Mouse (Mus musculus): Measurements from ENCODE around the gene Tmem131l.

The Tmem131l gene

DNA sequence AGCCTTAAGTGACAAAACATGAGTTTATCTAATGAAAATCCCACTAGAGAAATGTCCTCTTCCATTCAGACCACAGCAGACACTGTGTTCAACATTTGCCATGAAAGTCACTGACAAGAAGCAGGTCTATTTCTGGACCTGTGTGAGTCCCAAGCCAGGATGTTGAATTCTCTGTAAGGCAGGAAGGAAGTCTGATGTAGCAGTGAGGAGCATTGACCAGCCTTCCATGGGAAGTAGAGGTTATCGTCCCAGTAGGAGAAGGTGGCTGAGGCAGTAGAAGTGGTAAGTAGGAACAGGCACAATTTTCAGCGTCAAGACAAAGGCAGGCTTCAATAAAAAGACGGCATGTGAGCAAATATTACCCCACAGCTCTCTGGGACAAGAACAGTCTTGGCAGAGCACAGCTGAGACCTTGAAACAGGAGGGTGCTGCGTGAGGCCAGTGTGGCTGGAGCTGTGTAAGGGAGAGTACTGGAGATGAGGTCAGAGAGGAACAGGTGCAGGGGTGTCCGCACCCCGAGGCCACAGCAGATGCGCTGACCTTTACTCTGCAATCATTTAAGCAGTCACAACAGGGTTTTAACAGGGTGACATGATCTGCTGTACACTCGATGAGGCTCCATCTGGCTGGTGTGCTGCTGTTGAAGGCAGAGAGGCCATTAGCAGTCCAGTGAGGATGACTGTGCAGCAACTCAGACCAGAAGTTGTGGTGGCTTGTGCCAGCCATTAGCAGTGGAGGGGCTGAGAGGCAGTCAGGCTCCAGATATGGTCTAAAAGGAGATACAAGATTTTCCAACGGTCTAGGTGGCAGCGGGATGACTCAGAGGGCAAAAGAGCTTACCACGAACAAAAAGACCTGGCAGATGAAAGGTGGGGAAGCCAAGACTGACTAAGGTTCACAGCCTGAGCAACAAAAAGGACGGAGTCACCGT, 21.8 kb upstream of the Tmem131l start:
- TF ChIP-seq GATA4 (IDR thresholded peaks at IDR 0.05; ENCODE audit: insufficient replicate concordance, low read length): peak; percentile 91

GRCm38 (mm10) chr3:84060946-84061345, 21.0 kb upstream of the Tmem131l start:
- no peak for TF ChIP-seq GATA4 (IDR thresholded peaks at IDR 0.05; ENCODE audit: insufficient replicate concordance, low read length)

GRCm38 (mm10) chr3:84060128-84060527, 20.2 kb upstream of the Tmem131l start:
- TF ChIP-seq GATA4 (IDR thresholded peaks at IDR 0.05; ENCODE audit: insufficient replicate concordance, low read length): peak; percentile 70; the same call in 1 of the 2 replicates

GRCm38 (mm10) chr3:84059676-84060075, 19.7 kb upstream of the Tmem131l start:
- no peak for TF ChIP-seq GATA4 (IDR thresholded peaks at IDR 0.05; ENCODE audit: insufficient replicate concordance, low read length)

DNA sequence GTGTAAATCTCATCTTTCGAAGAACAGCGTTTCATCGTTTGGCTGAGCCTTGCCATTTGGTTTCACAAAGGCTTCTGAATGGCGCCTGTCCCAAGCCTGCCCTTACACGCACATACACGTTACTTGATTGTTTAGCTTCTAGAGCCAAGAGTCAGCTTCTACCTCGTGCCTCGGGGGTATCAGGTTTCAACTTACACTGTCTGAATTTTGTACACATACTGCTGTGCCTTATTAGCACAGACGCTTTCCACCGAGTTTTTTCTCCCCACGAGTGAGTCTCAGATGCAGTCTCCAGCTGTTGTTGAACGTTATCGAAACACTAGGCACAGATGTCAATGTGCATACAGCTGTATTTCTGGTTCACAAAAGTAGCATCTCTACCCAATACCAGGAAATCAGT, 19.3 kb upstream of the Tmem131l start:
- TF ChIP-seq GATA4 (IDR thresholded peaks at IDR 0.05; ENCODE audit: insufficient replicate concordance, low read length): no peak

DNA sequence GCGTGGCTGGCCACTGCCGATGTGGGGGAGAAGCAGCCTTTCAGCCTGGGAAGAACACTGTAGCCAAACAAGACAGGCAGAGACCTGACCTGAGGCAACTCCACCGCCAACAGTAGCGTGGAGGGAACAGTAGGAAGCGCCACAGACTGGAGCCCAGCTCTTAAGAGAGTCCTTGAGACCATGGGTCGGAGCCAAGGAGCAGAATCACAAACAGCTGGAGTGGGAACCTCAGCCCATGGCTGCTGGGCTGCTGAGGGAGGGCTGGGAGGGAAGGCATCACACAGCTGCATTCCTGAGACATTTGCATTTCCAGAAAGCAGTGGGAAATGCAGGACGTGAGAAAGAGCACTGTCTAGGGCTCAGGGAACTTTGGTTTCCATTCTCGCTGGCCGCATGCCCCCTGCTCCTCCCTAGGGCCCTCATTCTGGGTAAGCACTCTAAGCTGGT, 8.8 kb upstream of the Tmem131l start:
- no peak for TF ChIP-seq GATA4 (IDR thresholded peaks at IDR 0.05; ENCODE audit: insufficient replicate concordance, low read length)

DNA sequence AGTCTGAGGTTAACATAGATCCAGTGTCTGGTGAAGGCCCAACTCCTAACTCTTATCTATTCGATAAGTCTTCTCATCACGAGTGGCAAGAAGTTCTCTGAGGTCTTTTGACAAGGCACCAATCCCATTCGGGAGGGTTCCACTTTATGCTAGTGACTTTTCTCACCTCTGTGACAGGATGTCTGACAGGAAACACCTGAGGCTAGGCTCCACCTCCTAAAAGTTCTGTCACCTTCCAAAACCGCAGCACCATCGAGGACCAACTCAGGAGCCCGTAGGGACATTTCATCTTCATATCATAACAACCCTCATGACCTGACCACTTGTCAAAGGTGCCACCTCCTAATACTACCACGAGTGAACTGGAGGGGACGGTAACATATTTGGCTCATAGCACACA, 6.2 kb upstream of the Tmem131l start:
- no peak for TF ChIP-seq GATA4 (IDR thresholded peaks at IDR 0.05; ENCODE audit: insufficient replicate concordance, low read length)

DNA sequence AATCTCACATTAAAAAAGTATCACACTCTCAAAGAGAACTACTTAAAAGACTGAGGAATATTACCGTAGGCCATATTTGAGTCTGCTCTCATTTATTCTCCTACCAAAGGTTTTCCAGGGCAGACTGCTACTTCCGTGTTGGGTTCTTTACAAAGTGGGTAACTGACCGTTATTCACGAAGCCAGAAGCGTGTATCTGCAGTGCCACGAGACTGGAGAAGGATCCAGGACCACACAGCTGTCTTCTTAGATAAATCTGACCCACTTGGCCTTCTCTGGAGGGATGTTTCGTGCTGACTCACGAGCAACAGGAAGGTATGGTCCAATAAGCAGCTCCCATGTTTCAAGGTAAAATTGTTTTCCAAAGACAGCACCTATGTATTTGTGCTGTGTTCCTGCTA, 1.8 kb upstream of the Tmem131l start:
- no peak for TF ChIP-seq GATA4 (IDR thresholded peaks at IDR 0.05; ENCODE audit: insufficient replicate concordance, low read length)

DNA sequence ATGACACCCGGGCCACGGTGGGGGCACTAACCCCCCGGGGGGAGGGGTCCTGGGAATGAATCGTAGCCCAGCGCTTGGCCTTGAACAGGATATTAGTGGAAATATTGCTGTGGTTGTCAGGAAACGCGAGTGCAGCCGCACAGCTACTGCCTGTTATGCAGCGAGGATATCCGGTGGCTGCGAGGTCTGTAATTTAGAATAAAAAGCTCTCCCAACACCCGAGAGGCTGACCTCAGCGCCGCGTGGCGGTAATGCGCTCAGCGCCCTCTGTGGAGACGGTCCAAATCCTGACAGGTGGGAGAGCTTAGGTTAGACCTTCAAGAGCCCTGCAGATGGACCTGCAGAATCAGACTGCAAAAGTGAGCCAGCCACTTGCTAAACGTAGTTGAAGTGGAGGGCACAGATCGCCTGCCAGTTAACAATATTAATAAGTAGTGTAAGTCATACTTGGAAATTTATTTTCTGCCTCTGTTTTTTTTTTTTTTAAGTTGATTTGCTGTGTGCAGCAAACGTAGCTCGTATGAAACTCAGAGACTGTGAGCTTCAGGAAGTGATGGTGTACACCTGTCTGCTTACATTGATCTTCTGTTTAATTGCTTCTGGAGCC, 604 bp upstream of the Tmem131l start:
- TF ChIP-seq GATA4 (IDR thresholded peaks at IDR 0.05; ENCODE audit: insufficient replicate concordance, low read length): no peak

DNA sequence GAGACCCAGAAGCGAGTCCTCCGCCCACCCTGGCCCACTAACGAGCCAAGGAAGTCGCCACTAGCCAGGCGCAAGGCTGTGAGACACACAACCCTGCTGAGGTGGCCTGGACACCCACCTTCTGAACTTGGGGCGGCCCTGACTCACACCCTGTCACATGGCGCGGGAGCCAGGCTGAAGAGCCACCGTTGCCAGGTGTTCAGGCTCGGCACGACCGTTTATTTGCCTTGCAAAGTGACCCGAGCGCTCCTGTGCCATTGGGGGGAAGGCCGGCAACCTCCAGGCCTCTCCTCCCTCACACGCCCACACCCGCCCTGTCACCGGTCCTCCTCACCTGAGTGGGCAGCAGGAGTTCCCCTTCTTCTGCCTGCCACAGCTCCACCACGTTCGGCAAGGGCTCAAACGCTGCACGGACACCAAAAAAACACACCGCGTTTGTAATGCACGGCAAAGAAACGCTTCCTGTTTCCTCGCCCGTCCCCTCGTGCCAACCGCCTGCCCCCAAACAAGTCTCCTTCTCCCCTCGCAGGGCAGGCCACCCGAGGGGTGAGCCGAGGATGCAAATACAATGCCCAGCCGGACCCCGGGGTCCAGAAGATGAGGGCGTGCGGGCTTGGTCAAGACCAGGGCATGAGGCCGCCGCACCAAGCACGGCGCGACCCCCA, 862 bp downstream of the Tmem131l start:
- TF ChIP-seq GATA4 (IDR thresholded peaks at IDR 0.05; ENCODE audit: insufficient replicate concordance, low read length): no peak

DNA sequence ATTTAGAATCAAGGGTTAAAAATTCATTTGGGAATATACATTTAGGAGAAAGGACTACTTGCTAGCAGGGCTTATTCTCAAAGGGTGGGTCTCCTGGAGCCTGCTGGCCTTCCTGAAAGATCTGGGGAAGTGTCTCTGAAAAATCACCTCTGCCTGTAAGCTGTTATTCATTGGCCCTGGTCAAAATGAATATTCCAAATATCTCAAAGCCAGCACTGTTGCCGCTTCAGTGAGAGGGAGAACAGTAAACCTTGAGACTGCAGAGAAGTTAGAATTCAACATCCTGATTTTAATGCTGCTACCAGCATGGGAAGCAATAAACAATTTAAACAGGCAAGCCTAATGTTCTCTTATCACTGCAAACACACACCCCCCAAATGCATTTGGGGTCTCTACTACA, 1.8 kb downstream of the Tmem131l start:
- no peak for TF ChIP-seq GATA4 (IDR thresholded peaks at IDR 0.05; ENCODE audit: insufficient replicate concordance, low read length)

GRCm38 (mm10) chr3:84037536-84037935, 2.4 kb downstream of the Tmem131l start:
- no peak for TF ChIP-seq GATA4 (IDR thresholded peaks at IDR 0.05; ENCODE audit: insufficient replicate concordance, low read length)

DNA sequence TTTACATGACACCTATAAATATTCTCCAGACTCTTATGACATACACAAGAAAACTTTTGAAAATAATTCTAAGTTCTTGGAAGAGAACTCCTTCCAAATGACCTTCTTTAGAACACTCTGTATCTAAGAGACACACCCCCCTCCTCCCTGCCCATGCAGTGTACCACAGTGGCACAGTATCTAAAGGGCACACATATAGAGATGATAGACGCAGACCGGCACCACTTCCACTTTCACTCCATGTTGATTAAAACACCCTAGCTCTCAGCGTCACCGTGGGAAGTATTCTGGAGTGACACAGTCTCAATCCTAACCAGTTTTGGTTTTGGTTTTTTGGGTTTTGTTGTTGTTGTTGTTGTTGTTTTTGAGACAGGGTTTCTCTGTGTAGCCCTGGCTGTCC, 3.1 kb downstream of the Tmem131l start:
- TF ChIP-seq GATA4 (IDR thresholded peaks at IDR 0.05; ENCODE audit: insufficient replicate concordance, low read length): no peak

- TF ChIP-seq GATA4 (IDR thresholded peaks at IDR 0.05; ENCODE audit: insufficient replicate concordance, low read length): no peak
Measured at GRCm38 (mm10) chr3:84035728-84036364, 4.1 kb downstream of the Tmem131l start.

DNA sequence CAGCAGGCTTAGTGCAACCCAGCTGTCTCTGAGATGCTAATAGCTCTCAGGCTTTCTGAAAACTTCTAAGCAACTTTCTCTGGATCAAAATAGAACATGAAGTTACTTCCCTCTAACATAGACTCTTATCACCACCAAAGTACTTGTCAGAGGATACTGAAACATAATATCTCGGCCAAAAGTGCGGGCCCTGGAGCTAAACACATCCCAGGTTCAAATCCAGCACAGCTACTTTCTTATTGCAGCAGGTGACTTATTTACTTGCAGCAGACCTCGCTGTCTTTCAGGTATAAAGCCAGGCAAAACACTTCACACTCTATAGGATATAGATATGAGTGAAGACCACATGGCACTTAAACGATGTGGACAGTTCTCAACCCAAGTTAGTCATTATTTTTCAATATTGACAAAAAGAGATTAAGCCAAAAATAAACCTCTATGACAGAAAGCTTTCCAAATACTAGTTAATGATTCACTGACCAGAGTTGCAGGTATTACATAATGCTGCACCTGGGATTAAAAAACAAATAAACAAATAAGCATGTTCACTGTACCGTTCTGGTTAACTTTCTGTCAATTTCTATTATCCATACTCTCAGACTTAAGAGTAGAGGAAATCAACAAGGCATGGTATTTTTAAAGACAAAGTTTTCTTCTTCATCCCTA, 5.7 kb downstream of the Tmem131l start:
- TF ChIP-seq GATA4 (IDR thresholded peaks at IDR 0.05; ENCODE audit: insufficient replicate concordance, low read length): peak; percentile 39; the same call in 1 of the 2 replicates
